Mouse (Mus musculus): ENCODE results near the gene Rpl15.
"Not testable (repeated sequence)": the region's sequence is repeated elsewhere in the genome, so short reads cannot be mapped to it uniquely, and the experiment has no call there.

Rpl15 gene

DNA sequence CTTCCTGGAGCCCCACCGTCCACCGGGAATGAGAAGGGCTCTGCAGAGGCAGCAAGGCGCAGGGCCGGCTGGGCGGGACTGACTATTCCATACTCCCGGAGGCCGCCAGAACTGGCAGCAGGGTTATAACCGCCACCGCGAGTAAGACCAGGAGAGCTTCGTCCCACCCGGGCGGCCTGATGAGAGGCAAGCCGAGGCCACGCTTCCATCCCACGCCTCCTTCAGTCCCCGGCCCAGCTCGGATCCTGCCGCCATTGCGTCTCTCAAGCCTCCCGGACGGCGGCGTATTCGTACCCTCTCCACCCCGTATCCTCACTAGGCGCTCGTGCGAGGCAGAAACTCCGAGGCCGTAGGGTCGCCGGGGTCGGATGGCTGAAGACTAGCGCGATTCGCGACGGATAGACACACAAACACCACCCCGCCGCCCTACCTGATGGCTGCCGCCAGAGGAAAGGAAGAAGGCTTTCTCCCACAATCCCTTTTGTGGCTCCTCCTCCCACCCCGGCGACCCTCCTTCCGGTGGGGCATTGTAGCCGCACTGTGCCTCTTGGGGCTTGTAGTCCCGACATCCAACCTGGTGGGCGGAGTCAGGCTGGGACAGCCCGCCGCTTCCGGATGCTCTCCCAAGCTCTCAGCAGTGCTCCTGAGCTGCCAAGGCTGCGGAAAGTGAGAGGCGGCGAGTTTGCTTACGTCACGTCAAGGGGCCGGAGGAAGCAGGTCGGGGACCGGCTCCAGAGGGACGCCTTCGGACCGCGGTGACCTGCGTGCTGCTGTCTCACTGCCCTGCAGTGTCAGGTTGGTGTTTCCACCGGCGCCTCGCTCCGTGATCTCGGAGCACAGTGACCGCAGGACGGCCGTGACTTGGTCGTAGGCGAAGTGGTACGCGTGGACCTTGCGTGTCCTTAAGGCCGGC, at the start of gene Rpl15, which contains the start of gene Nkiras1:
TSS of gene Rpl15 (minus strand) at position 863 of the 913 bp plus-strand sequence.
TSS of gene Nkiras1 (plus strand) at position 608 of the 913 bp plus-strand sequence.
- peak; percentile 99 for DNase-seq (ENCODE audit: inconsistent ontology term)

DNA sequence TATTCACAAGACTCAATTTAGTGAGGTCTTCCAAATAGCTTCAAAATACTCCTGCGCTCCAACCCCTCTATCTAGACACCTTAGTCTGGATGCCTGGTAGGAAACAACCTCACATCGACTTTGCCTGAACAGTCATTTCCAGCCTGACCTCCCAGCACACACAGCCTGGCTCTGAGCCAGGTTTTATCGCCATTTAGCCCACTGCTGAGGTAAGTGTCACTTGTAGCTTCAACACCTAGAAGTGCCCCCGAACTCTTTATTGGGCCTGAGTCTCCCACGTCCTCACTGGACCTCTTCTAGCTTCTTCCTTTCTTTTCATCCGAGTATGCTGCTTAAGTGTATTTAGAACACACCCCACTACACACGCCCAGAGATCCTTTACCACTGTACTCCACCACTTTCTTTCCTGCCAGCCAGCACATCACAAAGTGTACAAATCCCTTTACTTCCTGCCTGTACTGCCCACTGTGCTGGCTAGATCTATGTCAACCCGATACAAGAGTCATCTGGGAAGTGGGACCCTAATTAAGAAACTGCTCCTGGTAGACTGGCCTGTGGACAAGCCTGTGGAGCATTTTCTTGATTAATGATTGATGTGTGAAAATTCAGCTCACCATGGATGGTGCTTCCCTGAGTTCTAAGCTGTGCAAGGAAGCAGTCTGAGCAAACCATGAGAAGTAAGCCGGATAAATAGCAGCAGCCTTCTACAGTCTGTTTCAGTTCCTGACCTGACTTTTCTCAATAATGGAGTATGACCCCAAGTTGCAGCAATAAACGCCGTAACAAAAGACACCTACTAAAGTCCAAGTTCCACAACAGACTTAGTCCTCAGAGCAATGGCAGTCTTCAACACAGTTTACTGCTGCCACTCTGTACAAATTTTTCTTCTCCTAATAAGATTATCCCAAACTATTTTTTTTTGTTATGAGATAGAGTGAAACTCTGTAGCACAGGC, 46.5 kb upstream of the Rpl15 start:
- DNase-seq (ENCODE audit: inconsistent ontology term): no peak

DNA sequence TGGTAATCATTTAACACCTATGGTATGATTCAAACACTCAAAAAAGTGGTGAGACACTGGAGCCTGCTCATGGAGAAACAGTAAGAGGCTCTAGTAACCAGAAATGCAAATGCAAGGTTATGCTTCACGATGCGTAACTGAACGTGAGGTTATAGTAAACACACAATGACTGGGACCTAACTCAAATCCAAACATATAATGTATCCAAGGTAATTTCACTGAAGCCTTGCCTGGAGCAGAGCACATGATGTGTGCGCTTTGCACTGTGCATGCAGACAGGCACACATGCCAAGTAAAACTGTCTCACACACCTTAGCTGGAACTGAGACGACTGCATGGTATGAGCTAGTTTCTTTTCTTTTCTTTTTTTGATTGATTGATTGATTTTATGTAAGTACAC, 33.0 kb upstream of the Rpl15 start:
- no peak for DNase-seq (ENCODE audit: inconsistent ontology term)

DNA sequence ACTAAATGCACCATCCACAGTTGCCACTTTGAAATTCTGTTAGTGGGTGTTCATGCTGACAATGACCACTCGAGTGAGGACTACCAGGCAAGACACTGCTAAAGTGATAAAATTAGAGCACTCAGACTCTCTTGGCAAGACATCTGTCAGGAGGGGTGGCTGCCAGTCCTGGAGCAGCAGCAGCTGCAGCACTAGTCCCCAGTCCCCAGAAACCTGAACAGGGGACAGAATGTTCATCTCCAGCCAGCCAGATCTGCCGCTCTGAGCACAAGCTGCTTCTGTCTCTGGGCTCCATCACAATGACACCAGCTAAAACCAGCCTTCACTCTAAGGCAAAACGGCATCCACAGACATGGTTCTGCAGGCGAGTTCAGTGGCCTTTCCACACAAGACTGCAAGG, 32.1 kb upstream of the Rpl15 start:
- peak; percentile 25 for DNase-seq (ENCODE audit: inconsistent ontology term)

DNA sequence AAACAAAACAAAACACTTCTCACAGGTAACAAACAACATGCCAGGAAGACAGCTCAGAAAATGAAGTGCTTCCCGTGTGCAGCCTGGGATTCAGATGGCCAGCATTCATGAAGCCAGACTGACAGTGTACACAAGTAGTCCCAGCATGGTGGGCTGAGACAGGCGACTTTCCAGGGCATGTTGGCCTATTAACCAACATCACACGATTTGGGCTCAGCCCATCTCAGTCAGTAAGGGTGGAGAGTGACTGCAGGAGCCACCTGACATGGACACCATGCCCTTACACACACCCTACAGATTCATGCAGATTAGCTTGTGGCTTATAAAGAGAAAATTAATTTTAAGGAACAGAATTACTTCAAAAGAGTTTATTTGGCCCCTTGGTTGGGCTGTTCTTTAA, 31.6 kb upstream of the Rpl15 start:
- DNase-seq (ENCODE audit: inconsistent ontology term): no peak

GRCm38 (mm10) chr14:18301591-18301990, 30.4 kb upstream of the Rpl15 start:
- DNase-seq (ENCODE audit: inconsistent ontology term): no peak

GRCm38 (mm10) chr14:18300676-18301075, 29.5 kb upstream of the Rpl15 start:
- DNase-seq (ENCODE audit: inconsistent ontology term): no peak

- no peak for DNase-seq (ENCODE audit: inconsistent ontology term)
Observed at GRCm38 (mm10) chr14:18298874-18299273, 27.7 kb upstream of the Rpl15 start.

GRCm38 (mm10) chr14:18297441-18297840, 26.2 kb upstream of the Rpl15 start:
- no peak for DNase-seq (ENCODE audit: inconsistent ontology term)

GRCm38 (mm10) chr14:18292578-18292977, 21.4 kb upstream of the Rpl15 start:
- DNase-seq (ENCODE audit: inconsistent ontology term): no peak

DNA sequence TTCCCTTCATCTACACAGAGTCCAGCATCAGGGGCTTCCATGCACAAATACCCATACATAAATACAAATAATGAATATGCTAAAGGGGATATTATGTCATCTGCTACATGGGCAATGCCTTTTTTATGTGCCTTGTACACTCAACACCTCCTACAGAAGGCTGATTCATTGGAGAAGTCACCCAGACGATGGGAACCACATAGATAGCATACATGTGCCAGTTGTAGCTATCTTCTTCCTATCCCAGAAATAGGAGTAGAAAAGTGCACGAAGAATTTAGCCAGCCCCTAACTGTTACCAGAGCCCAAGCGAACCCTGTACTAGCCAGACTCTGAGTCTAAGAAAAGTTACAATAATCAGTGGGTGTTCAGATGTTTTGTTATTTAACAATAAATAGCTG, 20.9 kb upstream of the Rpl15 start:
- no peak for DNase-seq (ENCODE audit: inconsistent ontology term)

DNA sequence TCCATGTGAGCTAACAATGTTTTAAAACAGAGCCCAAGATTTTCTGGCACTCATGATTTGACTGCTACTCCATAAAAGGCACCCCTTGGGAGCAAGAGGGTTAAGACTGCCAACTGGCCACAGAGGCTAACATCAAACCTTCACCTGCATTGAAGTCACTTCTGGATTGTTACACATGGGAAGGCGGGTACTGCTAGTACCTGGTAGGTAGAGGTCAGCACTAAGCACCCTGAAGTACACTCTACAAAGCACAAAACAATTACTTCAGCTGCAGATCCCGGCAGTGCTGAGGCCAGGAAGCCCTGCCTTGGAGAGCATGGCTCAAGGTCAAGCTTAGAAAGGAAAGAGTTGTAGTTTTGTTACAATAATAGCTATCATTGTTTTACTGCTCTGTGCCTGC, 16.2 kb upstream of the Rpl15 start:
- DNase-seq (ENCODE audit: inconsistent ontology term): no peak

GRCm38 (mm10) chr14:18286441-18286840, 15.2 kb upstream of the Rpl15 start:
- no peak for DNase-seq (ENCODE audit: inconsistent ontology term)

DNA sequence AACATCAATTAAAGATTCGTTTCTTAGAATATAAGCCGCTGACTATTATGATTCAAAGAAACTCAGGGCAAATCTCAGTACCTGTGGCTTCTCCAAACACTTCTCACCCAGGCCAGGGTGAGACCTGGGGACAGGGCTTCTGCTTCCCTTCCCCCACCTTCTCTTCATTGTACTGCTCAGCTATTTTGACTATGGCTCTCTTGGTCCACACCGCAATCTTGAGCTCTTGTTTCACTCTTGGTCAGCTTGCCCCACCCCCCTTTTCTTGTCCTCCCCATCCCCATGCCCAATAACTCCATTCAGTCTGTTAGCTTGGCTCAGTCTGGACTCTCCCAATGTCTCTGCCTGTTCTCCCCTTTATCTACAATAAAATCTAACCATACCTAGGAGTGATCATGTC, 14.3 kb upstream of the Rpl15 start:
- DNase-seq (ENCODE audit: inconsistent ontology term): no peak

GRCm38 (mm10) chr14:18284581-18284980, 13.4 kb upstream of the Rpl15 start:
- DNase-seq (ENCODE audit: inconsistent ontology term): peak; percentile 26

- peak; percentile 26 for DNase-seq (ENCODE audit: inconsistent ontology term)
Observed at GRCm38 (mm10) chr14:18280375-18280774, 9.2 kb upstream of the Rpl15 start.

DNA sequence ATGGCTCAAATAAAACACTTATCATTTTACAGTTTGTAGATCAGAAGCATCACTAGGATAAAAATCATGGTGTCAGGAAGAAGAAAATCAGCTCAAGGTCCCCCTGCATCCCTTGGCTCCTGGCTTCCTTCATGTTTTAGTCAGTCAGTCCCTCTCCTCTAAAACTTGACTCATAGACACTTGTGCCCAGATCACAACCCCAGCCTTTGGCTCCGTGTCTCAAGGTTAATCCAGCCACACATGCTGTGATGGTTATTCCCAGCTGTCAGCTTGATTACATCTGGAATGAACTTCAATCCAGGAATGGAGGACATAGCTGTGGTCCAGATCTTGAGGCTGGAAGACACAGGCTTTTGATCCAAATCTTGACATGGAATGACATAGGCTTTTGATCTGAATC, 3.3 kb upstream of the Rpl15 start:
- no peak for DNase-seq (ENCODE audit: inconsistent ontology term)

- peak; percentile 19 for DNase-seq (ENCODE audit: inconsistent ontology term)
Observed at GRCm38 (mm10) chr14:18271666-18272065, 475 bp upstream of the Rpl15 start.

DNA sequence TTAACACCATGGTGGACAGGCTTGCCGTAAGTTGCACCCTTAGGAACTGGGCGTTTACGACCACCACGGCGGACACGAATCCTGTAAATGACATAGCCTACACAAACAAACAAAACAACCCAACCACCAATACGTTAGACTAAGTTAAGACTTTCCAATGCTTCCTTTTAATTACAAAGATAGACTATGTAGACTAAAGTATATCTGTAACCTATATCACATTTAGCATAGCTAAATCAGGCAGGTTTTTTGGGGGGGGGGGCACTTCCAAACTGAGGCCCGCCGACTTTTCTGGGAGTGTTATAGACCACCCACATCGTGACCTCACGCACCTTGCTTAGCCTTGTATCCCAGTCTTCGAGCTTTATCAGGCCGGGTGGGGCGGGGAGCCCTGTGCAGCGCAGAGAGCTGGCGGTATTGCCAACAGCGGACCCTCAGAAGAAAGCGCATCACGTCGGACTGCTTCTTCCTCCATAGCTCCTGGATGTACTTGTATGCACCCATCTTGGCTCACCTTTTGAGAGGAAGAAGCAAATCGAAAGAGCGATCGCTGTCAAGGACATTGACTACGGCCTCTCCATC, 1.2 kb downstream of the Rpl15 start:
- DNase-seq (ENCODE audit: inconsistent ontology term): not testable (repeated sequence)

DNA sequence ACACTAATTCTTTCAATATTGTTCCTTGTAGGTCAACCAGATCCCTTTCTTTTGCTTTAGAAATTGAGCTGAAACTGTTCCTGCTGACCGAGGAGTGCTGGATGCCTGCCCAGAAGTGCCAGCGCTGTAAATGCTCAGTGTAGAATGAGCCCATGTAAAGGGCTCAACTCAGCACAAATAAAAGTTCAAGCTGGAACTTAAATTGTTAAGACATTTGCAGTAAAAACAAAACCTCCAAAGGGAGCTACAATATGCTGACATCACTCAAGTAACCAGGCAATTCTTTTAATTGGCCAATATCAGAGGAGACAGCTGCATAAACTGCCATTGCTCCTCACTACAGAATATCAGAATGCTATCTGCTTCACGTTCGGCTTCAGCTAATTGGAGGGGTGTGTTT, 7.8 kb downstream of the Rpl15 start:
- DNase-seq (ENCODE audit: inconsistent ontology term): peak; percentile 71

DNA sequence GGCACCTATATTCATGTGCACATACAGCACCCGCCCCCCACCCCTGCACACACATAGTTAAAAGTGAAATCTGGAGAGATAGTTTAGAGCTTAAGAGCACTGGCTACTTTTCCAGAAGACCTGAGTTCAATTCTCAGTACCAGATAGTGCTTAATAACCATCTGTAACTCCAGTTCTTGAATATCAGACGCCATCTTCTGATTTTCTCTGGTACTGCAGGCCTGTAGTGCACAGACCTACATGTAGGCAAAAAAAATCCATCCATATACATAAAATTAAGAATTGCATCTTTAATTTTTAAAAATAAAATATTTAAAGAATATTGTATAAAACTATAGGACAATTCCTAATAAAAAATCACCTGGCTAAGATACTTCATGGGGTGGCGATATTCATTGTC, 10.0 kb downstream of the Rpl15 start:
- no peak for DNase-seq (ENCODE audit: inconsistent ontology term)

DNA sequence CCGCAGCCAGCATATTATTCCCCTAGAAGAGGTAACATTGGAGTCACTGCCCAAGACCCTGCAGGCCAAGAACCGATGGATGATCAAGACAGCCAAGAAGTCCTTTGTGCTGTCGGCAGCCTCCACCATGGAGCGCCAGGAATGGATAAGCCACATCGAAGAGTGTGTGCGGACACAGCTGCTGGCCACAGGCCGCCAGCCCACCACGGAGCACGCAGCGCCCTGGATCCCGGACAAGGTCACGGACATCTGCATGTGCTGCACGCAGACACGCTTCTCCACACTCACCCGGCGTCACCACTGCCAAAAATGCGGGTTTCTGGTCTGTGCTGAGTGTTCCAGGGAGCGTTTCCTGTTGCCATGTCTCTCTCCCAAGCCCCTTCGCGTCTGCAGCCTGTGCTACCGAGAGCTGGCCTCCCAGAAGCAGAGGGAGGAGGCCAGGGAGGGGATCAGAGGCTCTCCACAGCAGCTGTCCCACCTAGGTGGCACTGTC, 28.5 kb downstream of the Rpl15 start:
- DNase-seq (ENCODE audit: inconsistent ontology term): no peak

Measured in Muller cell, postnatal 12 days (primary cell).